Mouse (Mus musculus) CH12.LX (cell line): ENCODE results near the gene Gm13272.
"Not testable (repeated sequence)": the region's sequence is repeated elsewhere in the genome, so short reads cannot be mapped to it uniquely, and the experiment has no call there.

Source experiments
- BHLHE40 ChIP-seq: IDR thresholded peaks from 2 replicates; pipeline ENCODE4 v1.6.1; 2011; ENCODE audit warnings: mild to moderate bottlenecking, low read depth, low read length, improper control_type of control experiment
- GABPA ChIP-seq: IDR thresholded peaks from 2 replicates; pipeline ENCODE4 v1.6.1; 2012; ENCODE audit warnings: low read depth, low read length, improper control_type of control experiment, inconsistent platforms; ENCODE audit not compliant: insufficient replicate concordance
- MAX ChIP-seq: IDR thresholded peaks from 2 replicates; pipeline ENCODE4 v1.6.1; 2011; ENCODE audit warnings: low read length, improper control_type of control experiment
- MYC ChIP-seq: IDR thresholded peaks from 2 replicates; pipeline ENCODE4 v1.6.1; 2011; ENCODE audit warnings: low read depth, mild to moderate bottlenecking, improper control_type of control experiment, low read length
- POLR2A ChIP-seq: IDR thresholded peaks from 2 replicates; pipeline ENCODE4 v1.6.1; 2011; ENCODE audit warnings: low read depth, mild to moderate bottlenecking, improper control_type of control experiment, low read length

GRCm38 (mm10) chr4:88802954-88803353 lies 23.3 kb downstream of the Gm13272 start, which contains the start of gene Gm13287:
- not testable (repeated sequence) for TF ChIP-seq GABPA, MYC, MAX, POLR2A, BHLHE40
